Mouse (Mus musculus) limb, embryonic 14.5 days (tissue): ENCODE results near the gene Ildr1. TPM values are rescaled to one million over a fixed set of nuclear protein-coding genes. Genes with fewer than 3 reads are reported as not detected.

Experiments used
- ATAC-seq: fragments of 200-750 bp; cut with Nextera tagmentation; 2 replicates; pipeline ENCODE4 v1.8.0; 2017; ENCODE audit warnings: low read depth, moderate number of reproducible peaks, moderate TSS enrichment; ENCODE audit not compliant: low FRiP score
- DNase-seq: peaks from one replicate; pipeline ENCODE4 v3.0.0-alpha.2; 2015; ENCODE audit warnings: low spot score
- H3K27ac ChIP-seq: fragments of 300-500 bp; sonication (generic); replicated peaks from 2 replicates; pipeline ENCODE4 v1.5.1; 2014; ENCODE audit warnings: low read depth, mild to moderate bottlenecking, low read length, moderate library complexity, mixed read lengths
- H3K27me3 ChIP-seq: fragments of 300-500 bp; sonication (generic); 2 replicates; pipeline ENCODE4 v1.6.1; 2014; ENCODE audit warnings: low read length, mixed read lengths; ENCODE audit not compliant: control insufficient read depth, insufficient read depth
- H3K36me3 ChIP-seq: fragments of 300-500 bp; sonication (generic); 2 replicates; pipeline ENCODE4 v1.6.1; 2014; ENCODE audit warnings: mild to moderate bottlenecking, low read length, moderate library complexity, mixed read lengths; ENCODE audit not compliant: control insufficient read depth, insufficient read depth
- H3K4me1 ChIP-seq: fragments of 300-500 bp; sonication (generic); 2 replicates; pipeline ENCODE4 v1.6.1; 2014; ENCODE audit warnings: antibody characterized with exemption, low read length, mixed read lengths; ENCODE audit not compliant: control insufficient read depth, insufficient read depth
- H3K4me2 ChIP-seq: fragments of 300-500 bp; sonication (generic); replicated peaks from 2 replicates; pipeline ENCODE4 v1.6.1; 2014; ENCODE audit warnings: low read depth, mild to moderate bottlenecking, low read length, moderate library complexity; ENCODE audit not compliant: severe bottlenecking
- H3K4me3 ChIP-seq: fragments of 300-500 bp; sonication (generic); replicated peaks from 2 replicates; pipeline ENCODE4 v1.5.1; 2014; ENCODE audit warnings: low read length
- H3K9ac ChIP-seq: fragments of 300-500 bp; sonication (generic); 2 replicates; pipeline ENCODE4 v1.6.1; 2014; ENCODE audit warnings: mild to moderate bottlenecking, low read depth, low read length, moderate library complexity; ENCODE audit not compliant: severe bottlenecking
- H3K9me3 ChIP-seq: fragments of 300-500 bp; sonication (generic); 2 replicates; pipeline ENCODE4 v1.6.1; 2016; ENCODE audit warnings: low read length; ENCODE audit not compliant: control insufficient read depth
- POLR2A ChIP-seq: fragments of 200-500 bp; IDR thresholded peaks from 2 replicates; pipeline ENCODE4 v1.8.0; 2012; ENCODE audit warnings: inconsistent platforms, mild to moderate bottlenecking, moderate library complexity, borderline replicate concordance; ENCODE audit not compliant: insufficient read depth, insufficient read length; ENCODE audit errors: extremely low read depth
- WGBS: fragments of 180-500 bp; shearing (Covaris S2); extraction: QIAGEN DNeasy Blood & Tissue Kit; methylation state at CpG from one replicate; pipeline ENCODE4 v1.1.7; 2014; 5-methylcytosine and 5-hydroxymethylcytosine counted together
- polyA plus RNA-seq, 2 experiments: library from polyadenylated mRNA; depleted of rRNA in 1 of 2; stranded (reverse) in 1 of 2; unstranded in 1 of 2; fragments of >200 nt; fragmentation: Nextera tagmentation in 1 of 2; extraction: Ambion mirVana in 1 of 2; gene quantifications; 2 replicates each; pipeline versions ENCODE4 v1.2.1 to v1.2.3; 2012 to 2014

The Ildr1 gene
- polyA plus RNA-seq, 2 experiments = 0.92 to 1.3 TPM

- no peak overlapping the region for H3K9ac ChIP-seq
- no peaks in the 10 kb centered on the region for H3K9me3 ChIP-seq
- 75% methylated on average over 6 of the region's 6 CpGs for WGBS
- H3K27ac ChIP-seq = no peak overlapping the region
- ATAC-seq (no peak), DNase-seq (no peak)
- no peak overlapping the region for H3K4me2 ChIP-seq
- H3K27me3 ChIP-seq = no peaks in the 10 kb centered on the region
- TF ChIP-seq POLR2A = no peak
- no peaks in the 10 kb centered on the region for H3K4me1 ChIP-seq
- no peak overlapping the region for H3K4me3 ChIP-seq
- no peaks in the 10 kb centered on the region for H3K36me3 ChIP-seq
These were observed 9.4 kb upstream of the Ildr1 start for GRCm38 (mm10) chr16:36684325-36684918.

- ATAC-seq = no peak
- no peak overlapping the region for H3K4me3 ChIP-seq
- 84% methylated on average over 2 of the region's 2 CpGs for WGBS
- no peaks in the 10 kb centered on the region for H3K4me1 ChIP-seq
- H3K27me3 ChIP-seq = no peaks in the 10 kb centered on the region
- no peak overlapping the region for H3K9ac ChIP-seq
- H3K4me2 ChIP-seq = no peak overlapping the region
- TF ChIP-seq POLR2A = no peak
- H3K27ac ChIP-seq = no peak overlapping the region
- no peak for DNase-seq
- no peaks in the 10 kb centered on the region for H3K9me3 ChIP-seq
- H3K36me3 ChIP-seq = no peaks in the 10 kb centered on the region
These were observed 5.7 kb upstream of the Ildr1 start for GRCm38 (mm10) chr16:36688076-36688475.

- no peaks in the 10 kb centered on the region; the same call in 1 of the 2 replicates for H3K27me3 ChIP-seq
- no peaks in the 10 kb centered on the region for H3K9me3 ChIP-seq
- no peak for ATAC-seq
- H3K36me3 ChIP-seq = no peaks in the 10 kb centered on the region
- H3K27ac ChIP-seq = no peak overlapping the region
- H3K4me2 ChIP-seq = no peak overlapping the region
- H3K4me3 ChIP-seq = no peak overlapping the region
- TF ChIP-seq POLR2A = no peak
- no peak overlapping the region for H3K9ac ChIP-seq
- no peak for DNase-seq
- WGBS = 71% methylated on average over 3 of the region's 3 CpGs
- peaks cover 6% of the 10 kb centered on the region for H3K4me1 ChIP-seq
These were observed 2.3 kb upstream of the Ildr1 start for GRCm38 (mm10) chr16:36691484-36691883.

- Histone ChIP-seq H3K4me2 (no peak overlapping the region), H3K4me1 (peaks cover 6% of the 10 kb centered on the region), H3K4me3 (no peak overlapping the region; the same call in 1 of the 2 replicates), H3K9me3 (no peaks in the 10 kb centered on the region), H3K9ac (no peak overlapping the region), H3K27ac (no peak overlapping the region), H3K27me3 (no peaks in the 10 kb centered on the region; the same call in 1 of the 2 replicates), H3K36me3 (no peaks in the 10 kb centered on the region)
- peak; percentile 42 for DNase-seq
- WGBS = 44% methylated on average over 9 of the region's 9 CpGs
- peak; percentile 53; the same call in 1 of the 2 replicates for ATAC-seq
- TF ChIP-seq POLR2A = no peak
These were observed 1.1 kb downstream of the Ildr1 start for GRCm38 (mm10) chr16:36694798-36695290.

- H3K27me3 ChIP-seq = no peaks in the 10 kb centered on the region; the same call in 1 of the 2 replicates
- 83% methylated on average over 8 of the region's 8 CpGs for WGBS
- no peak overlapping the region for H3K27ac ChIP-seq
- no peak overlapping the region for H3K4me2 ChIP-seq
- ATAC-seq = no peak
- DNase-seq = no peak
- no peak overlapping the region for H3K4me3 ChIP-seq
- no peak overlapping the region for H3K9ac ChIP-seq
- peaks cover 6% of the 10 kb centered on the region for H3K4me1 ChIP-seq
- H3K36me3 ChIP-seq = no peaks in the 10 kb centered on the region
- no peak for TF ChIP-seq POLR2A
- no peaks in the 10 kb centered on the region for H3K9me3 ChIP-seq
These were observed 3.6 kb downstream of the Ildr1 start for GRCm38 (mm10) chr16:36697331-36697730.

- DNase-seq = no peak
- H3K36me3 ChIP-seq = no peaks in the 10 kb centered on the region
These were observed 6.7 kb downstream of the Ildr1 start for GRCm38 (mm10) chr16:36700484-36700883.

More at GRCm38 (mm10) chr16:36700484-36700883, 6.7 kb downstream of the Ildr1 start:
- no peak for TF ChIP-seq POLR2A
- Histone ChIP-seq H3K27me3 (no peaks in the 10 kb centered on the region), H3K9ac (no peak overlapping the region), H3K27ac (no peak overlapping the region), H3K4me3 (no peak overlapping the region), H3K4me2 (no peak overlapping the region), H3K4me1 (no peaks in the 10 kb centered on the region), H3K9me3 (no peaks in the 10 kb centered on the region)
- ATAC-seq = no peak
- whole genome bisulfite sequencing = 78% methylated on average over 2 of the region's 2 CpGs
